Mouse (Mus musculus) natural killer cell, adult 2 months (primary cell): ENCODE results near the gene Zbtb25.

Experiments
- DNase-seq, 2 experiments: peaks; one replicate each; pipeline ENCODE4 v3.0.0; 2022; ENCODE audit warnings: low spot score in 2 of 2

Zbtb25 gene

GRCm38 (mm10) chr12:76299361-76299906, 70.0 kb downstream of the Zbtb25 start:
- DNase-seq, result no peak

- DNase-seq, result no peak
These were observed 71.6 kb downstream of the Zbtb25 start for GRCm38 (mm10) chr12:76297830-76298229.
